Mouse (Mus musculus) lung, embryonic 16.5 days (tissue): ENCODE measurements at regions not wholly inside any gene's neighbourhood (a gene's known extent, or its start where the extent isn't known, plus 50 kb on each side); places are given as distances from the start of the nearest gene placed in this dataset.

Experiments used
- ATAC-seq: fragments of 200-750 bp; cut with Nextera tagmentation; 2 replicates; pipeline ENCODE4 v1.8.0; 2017; ENCODE audit warnings: low read depth, mild to moderate bottlenecking, moderate library complexity
- H3K27ac ChIP-seq: fragments of 300-500 bp; sonication (generic); 2 replicates; pipeline ENCODE4 v1.5.1; 2014; ENCODE audit warnings: mild to moderate bottlenecking, control low read depth, low read length
- H3K27me3 ChIP-seq: fragments of 300-500 bp; sonication (generic); 2 replicates; pipeline ENCODE4 v1.6.1; 2014; ENCODE audit warnings: low read depth, low read length, mixed read lengths; ENCODE audit not compliant: control insufficient read depth, insufficient read depth
- H3K36me3 ChIP-seq: fragments of 300-500 bp; sonication (generic); 2 replicates; pipeline ENCODE4 v1.6.1; 2014; ENCODE audit warnings: low read length; ENCODE audit not compliant: control insufficient read depth, insufficient read depth
- H3K4me1 ChIP-seq: fragments of 300-500 bp; sonication (generic); replicated peaks from 2 replicates; pipeline ENCODE4 v1.6.1; 2014; ENCODE audit warnings: low read length, mixed read lengths; ENCODE audit not compliant: control insufficient read depth, insufficient read depth
- H3K4me2 ChIP-seq: fragments of 300-500 bp; sonication (generic); 2 replicates; pipeline ENCODE4 v1.6.1; 2014; ENCODE audit warnings: low read depth, low read length, control low read depth
- H3K4me3 ChIP-seq: fragments of 300-500 bp; sonication (generic); 2 replicates; pipeline ENCODE4 v1.5.1; 2014; ENCODE audit warnings: mild to moderate bottlenecking, low read length, control low read depth
- H3K9ac ChIP-seq: fragments of 300-500 bp; sonication (generic); 2 replicates; pipeline ENCODE4 v1.6.1; 2014; ENCODE audit warnings: low read length, control low read depth
- H3K9me3 ChIP-seq: fragments of 300-500 bp; sonication (generic); 2 replicates; pipeline ENCODE4 v1.6.1; 2016; ENCODE audit warnings: low read length; ENCODE audit not compliant: control insufficient read depth
- WGBS: fragments of 180-500 bp; shearing (Covaris S2); extraction: QIAGEN DNeasy Blood & Tissue Kit; methylation state at CpG from one replicate; pipeline ENCODE4 v1.1.7; 2014; 5-methylcytosine and 5-hydroxymethylcytosine counted together

GRCm38 (mm10) chr15:97461060-97461459 is 214.0 kb upstream of the Amigo2 start:
- 80% methylated on average over 7 of the region's 7 CpGs for WGBS
- no peaks in the 10 kb centered on the region for H3K27me3 ChIP-seq
- H3K4me1 ChIP-seq: no peaks in the 10 kb centered on the region
- no peak overlapping the region for H3K27ac ChIP-seq
- H3K4me3 ChIP-seq: no peak overlapping the region
- H3K9ac ChIP-seq: no peak overlapping the region
- H3K36me3 ChIP-seq: no peaks in the 10 kb centered on the region
- no peak overlapping the region for H3K4me2 ChIP-seq
- ATAC-seq: no peak
- no peaks in the 10 kb centered on the region for H3K9me3 ChIP-seq

- Histone ChIP-seq H3K4me3 (no peak overlapping the region), H3K9me3 (no peaks in the 10 kb centered on the region), H3K27ac (no peak overlapping the region), H3K4me1 (no peaks in the 10 kb centered on the region), H3K27me3 (no peaks in the 10 kb centered on the region), H3K9ac (no peak overlapping the region), H3K36me3 (no peaks in the 10 kb centered on the region), H3K4me2 (no peak overlapping the region)
- ATAC-seq: no peak
- WGBS: 68% methylated on average over 7 of the region's 7 CpGs
These were observed 213.3 kb upstream of the Amigo2 start for GRCm38 (mm10) chr15:97460360-97460719.

GRCm38 (mm10) chr15:97459606-97460359 is 212.7 kb upstream of the Amigo2 start:
- Histone ChIP-seq H3K36me3 (no peaks in the 10 kb centered on the region), H3K4me2 (no peak overlapping the region), H3K27me3 (no peaks in the 10 kb centered on the region), H3K4me3 (no peak overlapping the region), H3K4me1 (no peaks in the 10 kb centered on the region), H3K9ac (no peak overlapping the region), H3K27ac (no peak overlapping the region), H3K9me3 (no peaks in the 10 kb centered on the region)
- ATAC-seq: no peak
- 84% methylated on average over 19 of the region's 19 CpGs for WGBS

GRCm38 (mm10) chr15:97458748-97459221 is 211.7 kb upstream of the Amigo2 start:
- no peak overlapping the region for H3K4me3 ChIP-seq
- H3K36me3 ChIP-seq: no peaks in the 10 kb centered on the region
- no peak for ATAC-seq
- H3K9me3 ChIP-seq: no peaks in the 10 kb centered on the region
- 57% methylated on average over 11 of the region's 11 CpGs for WGBS
- H3K27ac ChIP-seq: no peak overlapping the region
- H3K27me3 ChIP-seq: no peaks in the 10 kb centered on the region
- no peaks in the 10 kb centered on the region for H3K4me1 ChIP-seq
- H3K9ac ChIP-seq: no peak overlapping the region
- H3K4me2 ChIP-seq: no peak overlapping the region; the same call in 1 of the 2 replicates

GRCm38 (mm10) chr15:97458139-97458747 is 211.2 kb upstream of the Amigo2 start:
- WGBS: 30% methylated on average over 17 of the region's 17 CpGs
- no peak for ATAC-seq
- no peak overlapping the region for H3K27ac ChIP-seq

GRCm38 (mm10) chr15:97457468-97457867 is 210.4 kb upstream of the Amigo2 start:
- no peaks in the 10 kb centered on the region for H3K9me3 ChIP-seq
- no peak overlapping the region for H3K27ac ChIP-seq
- WGBS: 79% methylated on average over 8 of the region's 8 CpGs
- no peaks in the 10 kb centered on the region for H3K4me1 ChIP-seq
- H3K4me2 ChIP-seq: no peak overlapping the region
- H3K4me3 ChIP-seq: no peak overlapping the region
- no peaks in the 10 kb centered on the region for H3K36me3 ChIP-seq
- H3K27me3 ChIP-seq: no peaks in the 10 kb centered on the region
- ATAC-seq: no peak
- H3K9ac ChIP-seq: no peak overlapping the region

More at GRCm38 (mm10) chr15:97458139-97458747, 211.2 kb upstream of the Amigo2 start:
- no peaks in the 10 kb centered on the region for H3K27me3 ChIP-seq
- no peaks in the 10 kb centered on the region for H3K4me1 ChIP-seq
- peak overlapping the region; percentile 39 for H3K4me2 ChIP-seq
- no peak overlapping the region for H3K4me3 ChIP-seq
- H3K9me3 ChIP-seq: no peaks in the 10 kb centered on the region
- no peaks in the 10 kb centered on the region for H3K36me3 ChIP-seq
- H3K9ac ChIP-seq: no peak overlapping the region

GRCm38 (mm10) chr15:97456991-97457390 is 209.9 kb upstream of the Amigo2 start:
- no peaks in the 10 kb centered on the region for H3K27me3 ChIP-seq
- no peak overlapping the region for H3K9ac ChIP-seq
- H3K9me3 ChIP-seq: no peaks in the 10 kb centered on the region
- H3K27ac ChIP-seq: no peak overlapping the region
- 88% methylated on average over 16 of the region's 16 CpGs for WGBS
- no peak for ATAC-seq
- H3K4me2 ChIP-seq: no peak overlapping the region
- H3K4me3 ChIP-seq: no peak overlapping the region
- no peaks in the 10 kb centered on the region for H3K4me1 ChIP-seq
- no peaks in the 10 kb centered on the region for H3K36me3 ChIP-seq

GRCm38 (mm10) chr15:97455672-97456071 is 208.6 kb upstream of the Amigo2 start:
- 42% methylated on average over 5 of the region's 5 CpGs for WGBS
- Histone ChIP-seq H3K27ac (no peak overlapping the region), H3K4me1 (no peaks in the 10 kb centered on the region), H3K9me3 (no peaks in the 10 kb centered on the region), H3K4me2 (no peak overlapping the region), H3K27me3 (no peaks in the 10 kb centered on the region), H3K36me3 (no peaks in the 10 kb centered on the region), H3K9ac (no peak overlapping the region), H3K4me3 (no peak overlapping the region)
- no peak for ATAC-seq

- no peak overlapping the region for H3K4me2 ChIP-seq
- no peaks in the 10 kb centered on the region for H3K27me3 ChIP-seq
- H3K27ac ChIP-seq: no peak overlapping the region
- no peaks in the 10 kb centered on the region for H3K9me3 ChIP-seq
- no peak overlapping the region for H3K4me3 ChIP-seq
- H3K36me3 ChIP-seq: no peaks in the 10 kb centered on the region
- 58% methylated on average over 3 of the region's 3 CpGs for WGBS
- H3K9ac ChIP-seq: no peak overlapping the region
- H3K4me1 ChIP-seq: no peaks in the 10 kb centered on the region
- ATAC-seq: no peak
These were observed 202.6 kb upstream of the Amigo2 start for GRCm38 (mm10) chr15:97449724-97450123.
